Mouse (Mus musculus): Measurements from ENCODE around the gene Dpf3. TPM values are rescaled to one million over a fixed set of nuclear protein-coding genes. Genes with fewer than 3 reads are reported as not detected.

The Dpf3 gene
- total RNA-seq, 4 experiments from 2014 or later, result 16.7 to 21.1 (median 18.0) TPM

DNA sequence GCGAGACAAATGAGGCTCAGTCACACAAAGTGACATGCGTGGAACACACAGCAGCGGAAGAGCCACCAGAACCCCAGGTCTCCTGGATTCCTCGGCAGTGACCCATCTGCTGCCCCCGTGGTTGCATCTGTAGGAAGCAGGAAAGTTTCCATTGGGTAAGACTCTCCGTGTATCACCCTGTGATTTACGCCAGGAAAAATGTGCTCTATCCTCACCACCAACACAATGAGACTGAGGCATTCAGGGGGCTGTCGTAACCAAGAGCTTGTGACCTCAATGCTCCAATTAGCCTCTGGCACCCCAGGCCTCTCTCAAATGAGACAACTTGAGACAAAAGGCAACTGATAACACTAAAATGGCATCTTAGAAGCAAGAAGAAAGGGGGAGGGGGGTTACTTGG lies 192.5 kb downstream of the Dpf3 start:
- no peak for DNase-seq (ENCODE audit: low spot score)

DNA sequence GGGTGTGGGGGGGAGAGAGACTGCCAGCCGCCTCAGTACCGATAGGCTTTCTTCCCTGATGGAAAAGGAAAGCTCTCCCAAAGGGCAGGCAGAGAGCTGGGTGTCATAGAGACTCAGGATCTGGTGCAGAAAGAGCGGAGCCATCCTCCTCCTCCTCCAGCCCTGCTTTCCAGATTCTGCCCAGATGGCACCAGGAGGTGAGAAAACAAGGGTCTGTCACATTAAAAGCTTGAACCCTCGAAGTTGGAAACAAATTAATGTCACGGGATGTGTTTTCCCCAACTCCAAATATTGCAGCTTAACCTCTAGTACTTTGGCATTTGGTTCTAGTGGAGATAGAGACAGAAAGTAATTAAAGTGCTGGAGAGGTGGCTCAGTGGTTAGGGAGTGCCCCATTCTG lies 195.6 kb downstream of the Dpf3 start:
- DNase-seq (ENCODE audit: low spot score), result no peak

DNA sequence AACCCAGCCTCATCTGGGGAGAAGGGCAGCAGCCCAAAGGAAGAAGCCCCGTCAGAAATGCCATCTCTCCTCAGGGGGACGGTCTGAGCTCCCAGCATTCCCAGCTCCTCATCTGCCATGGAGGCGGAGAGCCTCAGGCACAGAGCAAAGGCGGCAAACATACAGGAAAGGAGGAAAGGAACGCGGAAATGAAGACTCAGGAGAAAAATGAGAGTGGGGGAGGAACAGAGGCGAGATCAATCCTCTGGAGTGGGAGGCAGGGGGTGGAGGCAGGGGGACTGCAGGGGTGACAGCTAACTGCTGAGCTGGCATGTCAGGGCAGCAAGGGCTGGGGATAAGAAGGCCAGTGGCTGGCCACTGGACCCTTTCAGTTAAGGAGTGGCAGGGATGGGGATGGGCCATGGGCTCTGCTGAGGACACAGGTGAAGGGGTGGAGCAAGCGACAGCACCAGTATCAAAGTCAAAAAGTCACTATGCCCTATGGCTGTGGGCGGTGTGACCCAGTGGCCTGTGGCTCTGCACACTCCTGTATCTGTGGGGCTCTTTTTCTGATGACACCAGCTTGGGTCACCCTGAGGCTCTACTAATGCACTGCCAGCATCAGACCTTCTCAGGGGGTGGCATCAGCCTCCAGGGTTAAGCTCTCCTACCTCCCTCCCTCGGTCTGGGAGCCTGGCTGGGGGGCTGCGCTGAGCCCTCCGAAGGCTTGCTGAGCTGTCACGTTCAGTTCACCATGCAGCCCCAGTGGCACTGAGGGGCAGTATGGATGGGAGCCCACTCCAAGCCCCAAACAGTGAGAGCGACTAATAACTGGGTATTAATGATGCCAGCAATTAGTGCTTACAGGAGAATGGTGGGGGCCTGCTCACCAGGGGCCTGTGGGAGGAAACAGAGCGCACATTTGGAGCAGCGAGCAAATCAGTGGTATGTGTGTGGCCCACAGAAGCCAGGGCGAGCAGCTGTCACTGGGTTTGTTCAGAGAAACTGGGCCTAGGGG lies 200.7 kb downstream of the Dpf3 start:
- DNase-seq (ENCODE audit: low spot score), result no peak

DNA sequence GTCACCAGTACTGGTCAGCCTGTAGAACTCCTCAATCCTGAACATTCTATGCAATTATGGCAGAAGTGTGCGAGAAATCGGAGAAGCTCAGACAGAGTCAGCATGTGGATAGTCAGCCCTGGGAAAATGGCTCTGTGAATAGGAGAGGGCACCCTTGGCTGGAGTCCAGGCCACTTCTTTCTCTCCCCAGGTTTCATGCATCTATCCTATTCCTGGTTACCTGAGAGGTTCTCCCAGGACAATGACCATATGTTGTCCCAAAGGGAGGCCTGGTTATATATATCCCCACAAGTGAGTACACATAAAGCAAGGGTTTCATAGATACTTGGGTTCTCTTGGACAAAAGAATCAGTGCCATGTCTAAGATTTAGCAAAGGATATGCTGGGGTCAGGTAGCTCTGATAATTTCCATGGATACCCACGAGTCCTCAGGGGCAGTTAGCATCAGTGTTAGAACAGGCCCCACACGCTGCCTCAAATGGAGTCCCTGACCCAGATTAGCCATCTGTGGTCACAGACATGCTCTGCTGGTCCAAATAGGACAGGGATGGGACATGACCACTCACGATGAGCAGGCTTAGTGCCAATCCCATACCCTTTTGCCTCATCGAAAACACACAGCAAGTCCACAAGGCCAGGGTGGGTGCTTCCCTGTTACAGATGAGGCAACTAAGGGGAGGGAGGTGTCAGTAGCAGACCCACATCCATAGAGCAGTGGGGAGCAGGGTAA lies 203.8 kb downstream of the Dpf3 start:
- no peak for DNase-seq (ENCODE audit: low spot score)

DNA sequence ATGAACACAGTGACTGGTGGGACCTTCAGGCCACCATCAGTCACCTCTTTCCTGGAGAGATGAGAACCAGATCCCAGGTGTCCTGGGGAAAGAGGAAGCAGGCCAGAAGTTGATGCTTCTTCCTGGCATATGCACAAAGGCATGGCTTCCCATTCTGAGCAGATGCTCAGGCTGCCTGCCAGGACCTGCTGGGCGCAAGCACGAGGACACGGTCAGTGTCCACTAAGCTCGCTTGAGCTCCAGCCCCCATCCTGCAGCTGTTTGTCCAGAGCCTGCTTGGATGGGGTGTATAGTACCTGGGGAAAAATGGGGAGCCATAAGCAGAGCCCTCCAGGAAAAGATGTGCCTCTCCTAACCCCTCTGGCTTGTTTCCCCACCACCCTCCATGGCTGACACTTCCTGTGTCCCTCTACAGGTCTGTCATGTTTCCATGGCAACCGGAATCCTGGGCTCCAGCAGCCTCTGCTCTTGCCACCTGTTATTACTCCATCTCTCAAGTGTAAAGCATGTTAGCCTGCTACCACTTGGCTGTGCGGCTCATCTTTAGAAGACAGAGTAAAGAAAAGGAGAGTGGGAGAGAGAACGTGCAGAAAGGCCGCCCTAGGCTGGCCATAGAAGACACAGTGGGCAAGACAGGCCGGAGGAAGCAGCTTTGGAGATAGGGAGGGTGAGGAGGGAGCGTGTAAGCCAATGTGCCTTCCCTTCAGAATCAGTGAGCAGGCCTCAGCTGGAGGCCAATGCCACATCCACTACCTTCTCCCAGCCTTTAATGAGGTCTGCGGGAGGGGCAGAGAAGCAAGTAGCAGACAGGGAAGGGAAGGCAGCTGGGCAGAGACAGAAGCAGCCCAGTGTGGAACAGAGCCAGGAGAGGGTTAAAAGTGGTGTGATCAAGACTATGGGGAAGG lies 209.7 kb downstream of the Dpf3 start:
- no peak for DNase-seq (ENCODE audit: low spot score)

DNA sequence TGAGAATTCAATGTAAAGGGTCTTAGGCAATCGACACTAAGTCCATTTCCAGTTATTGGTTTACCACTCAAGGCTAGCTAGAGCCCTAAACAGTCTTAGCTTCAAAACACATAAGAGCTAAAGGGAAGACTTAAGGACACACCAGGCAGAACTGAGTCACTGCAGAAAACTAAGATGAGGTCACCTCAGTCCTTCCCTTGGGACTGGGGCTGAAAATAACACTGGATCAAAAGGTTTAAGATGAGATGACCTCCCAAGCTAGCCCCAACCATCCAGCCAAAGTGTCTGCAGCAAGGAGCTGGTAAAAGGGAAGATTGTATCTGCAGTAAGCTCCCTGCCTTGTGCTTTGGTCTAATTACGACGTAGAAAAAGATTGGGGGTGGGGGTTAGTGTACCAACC lies 216.3 kb downstream of the Dpf3 start:
- DNase-seq (ENCODE audit: low spot score), result no peak

DNA sequence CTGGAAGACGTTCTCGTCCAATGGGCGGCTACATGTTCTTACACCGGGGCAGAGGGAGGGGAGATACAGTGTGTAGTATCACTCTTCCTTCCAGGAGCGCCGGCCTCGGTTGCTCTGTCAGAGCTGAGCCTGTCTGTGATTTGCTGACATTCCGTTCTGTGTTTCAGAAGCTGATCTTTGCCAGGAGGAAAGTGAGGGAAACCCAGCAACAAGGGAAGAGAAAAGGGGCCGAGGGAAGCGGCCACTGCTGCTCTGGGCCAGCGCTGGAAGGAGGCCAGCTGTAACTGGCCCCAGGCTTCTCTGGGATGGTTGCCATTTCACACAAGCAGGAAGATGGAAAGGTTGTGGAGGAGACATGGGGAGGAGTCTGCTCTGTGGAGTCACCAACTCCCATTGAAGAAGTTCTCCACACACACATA lies 219.0 kb downstream of the Dpf3 start:
- peak; percentile 63 for DNase-seq (ENCODE audit: low spot score)

DNA sequence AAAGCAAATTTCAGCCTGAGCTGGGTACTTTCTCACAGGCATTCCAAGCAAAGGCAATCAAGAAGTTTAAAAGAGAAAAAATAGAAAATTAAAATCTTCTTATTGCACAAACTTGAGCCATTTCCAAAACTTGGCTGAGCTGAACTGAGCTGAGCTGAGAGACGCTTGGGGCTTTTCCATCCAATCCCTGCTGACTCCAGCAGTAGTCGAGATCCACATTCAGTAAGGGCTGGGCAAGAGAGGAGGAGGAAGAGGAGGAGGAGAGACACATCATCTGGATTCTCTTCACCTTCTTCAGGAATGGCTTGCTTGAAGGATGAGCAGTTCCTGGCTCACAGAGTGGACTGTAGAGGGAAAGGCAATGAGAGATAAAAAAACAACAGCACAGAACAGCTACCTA lies 227.0 kb downstream of the Dpf3 start:
- no peak for DNase-seq (ENCODE audit: low spot score)

DNA sequence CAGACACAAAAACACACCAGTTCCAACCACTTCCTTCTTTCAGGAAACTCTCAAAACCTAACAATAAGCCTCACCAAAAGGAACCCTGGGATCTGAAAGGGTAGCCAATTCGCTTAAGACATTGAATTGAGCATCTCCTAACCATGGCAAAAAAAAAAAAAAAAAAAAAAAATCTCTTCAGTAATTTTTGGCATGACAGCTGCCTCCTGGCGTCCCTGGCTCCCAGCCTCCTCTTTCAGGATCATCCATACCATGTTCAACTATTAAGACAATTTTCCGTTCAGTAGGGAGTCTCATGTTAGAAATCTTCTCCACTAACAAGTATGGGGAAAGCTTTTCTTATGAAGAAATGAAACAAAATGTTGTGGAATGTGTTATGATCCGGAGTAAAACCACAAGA lies 233.1 kb downstream of the Dpf3 start:
- DNase-seq (ENCODE audit: low spot score), result no peak

DNA sequence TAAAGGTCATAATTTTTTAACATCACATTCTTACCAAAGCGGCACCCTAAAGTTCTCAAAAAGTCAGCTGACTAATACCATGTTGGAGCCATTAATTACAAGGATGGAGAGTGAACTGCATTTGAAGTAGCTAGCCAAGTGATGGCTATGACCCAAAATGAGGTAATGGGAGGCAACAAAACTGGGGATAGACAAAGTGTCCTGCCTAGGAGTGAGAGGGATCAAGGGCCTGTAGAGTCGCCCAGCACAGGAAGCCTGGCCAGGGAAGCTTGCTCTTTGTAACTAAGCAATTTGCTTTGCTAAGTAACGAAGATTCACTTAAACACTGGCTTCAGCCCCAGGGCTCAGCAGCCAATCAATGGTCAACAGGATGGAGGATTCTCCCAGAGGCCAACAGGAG lies 238.4 kb downstream of the Dpf3 start:
- no peak for DNase-seq (ENCODE audit: low spot score)

DNA sequence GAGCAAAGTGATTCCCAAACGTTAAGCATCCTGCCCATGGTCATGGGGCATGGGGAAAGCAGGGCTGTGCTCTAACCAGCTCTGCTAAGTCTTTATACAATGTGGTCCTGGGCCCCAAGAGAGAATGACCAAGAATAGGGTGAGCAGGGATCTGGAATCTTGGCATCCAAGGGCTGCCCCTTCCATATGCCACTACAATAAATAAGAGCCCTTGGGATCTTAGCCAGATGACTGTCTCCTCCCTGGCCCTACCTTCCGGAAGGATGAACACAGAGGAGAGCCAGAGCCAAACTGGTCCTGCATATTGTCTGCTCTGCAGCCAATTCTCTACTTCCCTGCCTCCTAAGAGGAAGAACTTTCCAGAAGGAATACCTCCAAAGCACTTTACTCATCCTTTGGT lies 238.9 kb downstream of the Dpf3 start:
- no peak for DNase-seq (ENCODE audit: low spot score)

DNA sequence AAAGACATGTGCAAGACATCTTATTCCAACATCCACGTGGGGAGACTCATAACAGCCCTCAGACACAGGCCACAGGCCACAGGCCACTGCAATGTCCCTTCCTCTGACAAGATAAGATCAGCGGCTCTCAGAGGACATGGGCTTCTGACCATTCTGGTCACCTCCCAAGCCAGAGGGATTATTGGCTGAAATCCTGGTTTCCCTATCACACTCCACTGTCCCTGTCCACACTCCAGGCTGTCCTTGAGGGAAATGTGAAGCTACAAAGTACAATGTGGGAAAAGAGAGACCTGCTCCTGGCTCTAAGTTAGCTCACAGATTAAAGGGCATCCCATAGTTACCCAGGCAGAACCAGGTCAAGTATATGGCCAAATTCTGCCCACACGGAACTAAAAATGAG lies 239.8 kb downstream of the Dpf3 start:
- DNase-seq (ENCODE audit: low spot score), result peak; percentile 48

DNA sequence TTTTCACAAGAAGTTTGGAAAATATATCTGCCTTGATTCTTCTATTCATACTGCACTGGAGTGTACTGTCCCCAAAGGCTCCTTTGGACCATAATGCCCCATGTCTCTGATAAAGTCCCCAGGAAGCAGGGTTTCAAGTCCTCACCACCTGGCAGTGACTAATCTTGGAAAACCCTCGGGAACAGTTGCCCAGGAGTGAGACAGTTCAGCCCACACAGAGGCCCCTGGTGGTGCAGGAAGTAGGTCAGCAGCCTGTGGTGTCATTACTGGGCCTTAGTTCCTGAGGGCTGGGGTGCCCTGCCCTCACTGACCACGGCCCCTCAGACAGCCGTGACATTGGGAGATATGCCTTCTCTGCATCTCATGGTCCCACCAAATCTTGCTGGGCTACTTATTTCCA lies 246.5 kb downstream of the Dpf3 start:
- no peak for DNase-seq (ENCODE audit: low spot score)

DNA sequence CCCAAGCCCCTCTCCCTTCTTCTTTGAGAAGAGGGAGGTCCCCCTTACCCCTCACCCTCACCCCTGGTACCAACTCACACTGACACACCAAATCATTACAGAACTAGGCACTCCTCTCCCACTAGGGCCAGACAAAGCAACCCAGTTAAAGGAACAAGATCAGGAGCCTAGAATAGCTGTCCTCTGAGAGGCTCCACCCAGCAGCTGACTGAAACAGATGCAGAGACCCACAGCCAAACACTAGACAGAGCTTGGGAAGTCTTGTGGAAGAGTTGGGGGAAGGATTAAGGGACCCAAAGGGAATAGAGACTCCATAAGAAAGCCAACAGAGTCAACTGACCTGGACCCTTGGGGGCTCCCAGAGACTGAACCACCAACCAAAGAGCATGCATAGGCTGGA lies 246.9 kb downstream of the Dpf3 start:
- DNase-seq (ENCODE audit: low spot score), result peak; percentile 35

DNA sequence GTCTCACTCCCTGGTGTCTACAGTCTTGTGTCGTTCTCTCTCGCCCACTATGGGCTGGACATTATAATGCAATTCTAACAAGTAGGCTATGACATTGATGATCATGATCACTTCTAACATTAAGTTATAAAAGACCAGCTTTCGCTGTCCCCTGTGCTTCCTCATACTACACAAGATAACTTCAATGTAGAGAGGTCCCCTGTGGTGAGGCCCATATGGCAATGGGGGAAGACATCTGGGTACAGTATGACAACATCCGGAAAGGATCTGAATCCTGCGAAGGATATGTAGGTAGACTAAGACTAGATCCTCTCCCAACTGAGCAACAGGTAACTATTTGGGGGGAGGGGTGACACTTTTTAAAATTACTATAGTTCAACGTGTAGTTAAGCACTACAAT lies 251.7 kb downstream of the Dpf3 start:
- no peak for DNase-seq (ENCODE audit: low spot score)

DNA sequence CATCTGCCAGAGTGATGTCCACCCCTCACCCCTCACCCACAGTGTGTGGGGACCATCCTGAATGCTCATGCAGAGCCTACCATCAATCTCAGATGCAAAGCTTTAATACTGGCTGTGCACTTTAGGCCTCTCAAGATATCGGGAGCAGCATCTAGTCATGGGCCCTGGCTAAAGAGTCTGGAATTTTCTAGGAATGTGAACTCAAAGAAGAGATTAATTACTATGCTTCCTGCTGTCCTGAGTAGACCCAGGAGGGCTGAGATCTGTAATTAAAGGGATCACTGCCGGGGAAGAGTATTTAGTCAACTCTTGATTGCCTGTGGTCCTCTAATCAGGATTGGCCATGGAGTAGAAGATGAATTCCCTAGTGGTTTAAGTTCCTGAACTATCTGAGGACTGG lies 252.5 kb downstream of the Dpf3 start:
- no peak for DNase-seq (ENCODE audit: low spot score)

DNA sequence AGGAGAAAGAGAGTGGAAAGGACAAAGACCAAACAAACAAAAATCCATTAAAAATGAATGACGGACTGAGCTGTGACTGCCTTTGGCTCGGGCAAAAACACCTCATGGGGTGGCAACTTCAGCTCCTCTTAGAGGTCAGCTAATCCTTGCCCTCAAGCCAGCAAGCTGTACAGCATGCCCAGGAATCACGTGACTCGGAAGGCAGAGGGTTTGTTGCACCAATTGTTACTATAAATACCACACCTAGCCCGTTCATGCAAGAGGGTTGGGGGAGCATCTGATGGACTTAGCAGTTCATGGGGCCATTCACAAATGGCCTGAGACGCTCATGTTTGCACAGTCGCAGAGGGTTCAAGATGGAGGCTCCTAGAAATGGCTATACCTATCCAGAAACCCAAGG lies 253.9 kb downstream of the Dpf3 start:
- peak; percentile 48 for DNase-seq (ENCODE audit: low spot score)

DNA sequence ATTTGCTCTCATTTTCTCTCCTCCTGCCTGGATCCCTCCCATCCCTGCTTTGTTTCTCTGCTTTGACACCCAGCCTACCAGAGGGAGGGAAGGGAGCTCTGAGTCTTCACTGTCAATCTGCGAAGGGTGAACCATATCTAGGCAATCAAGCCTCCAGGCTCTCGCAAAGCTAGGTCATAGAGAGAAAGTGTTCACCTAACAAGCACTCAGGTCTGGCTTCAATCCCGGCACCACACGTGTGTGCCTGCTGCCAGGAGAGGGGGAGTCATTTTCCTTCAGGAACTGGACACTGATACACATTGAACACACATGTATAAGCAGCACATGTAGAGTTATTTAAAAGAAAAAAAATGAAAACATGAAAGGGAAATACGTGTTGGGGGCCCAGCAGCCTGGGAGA lies 254.6 kb downstream of the Dpf3 start:
- no peak for DNase-seq (ENCODE audit: low spot score)

DNA sequence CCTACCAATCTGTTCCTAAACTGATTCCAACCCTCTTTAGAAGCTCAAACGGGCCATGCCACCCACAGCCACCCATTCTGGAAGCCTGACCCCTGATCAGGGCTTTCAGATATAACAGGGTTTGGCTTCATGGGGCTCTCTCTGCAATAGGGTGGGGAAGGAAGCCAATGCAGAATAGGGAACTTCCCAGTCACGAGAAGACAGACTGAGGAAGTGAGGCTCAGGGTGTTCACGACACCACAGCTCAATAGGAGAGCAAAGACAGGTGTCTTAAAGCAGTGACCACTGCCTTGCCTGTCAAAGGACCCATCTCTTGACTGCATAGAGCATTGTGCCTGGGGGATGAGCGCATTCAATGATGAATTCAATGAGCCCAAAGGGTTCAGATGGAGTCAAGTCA lies 256.3 kb downstream of the Dpf3 start:
- DNase-seq (ENCODE audit: low spot score), result no peak

DNA sequence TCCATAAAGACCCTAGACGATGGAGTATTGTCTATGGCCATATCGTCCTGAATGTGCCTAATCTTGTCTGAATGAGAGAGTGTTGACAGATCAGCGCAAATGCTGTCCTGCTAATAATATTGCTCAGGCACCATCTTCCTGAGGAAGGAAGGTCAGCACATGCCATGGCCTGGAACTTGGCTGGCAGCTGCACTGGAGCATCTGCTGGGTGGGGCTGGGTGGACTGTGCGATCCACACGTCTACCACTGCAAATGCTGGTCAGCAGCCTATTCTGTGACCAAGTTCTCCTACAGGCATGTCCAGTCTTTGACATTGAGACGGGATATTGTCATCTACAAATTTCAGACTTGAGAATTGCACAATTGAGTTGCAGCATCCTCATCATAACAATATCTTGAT lies 257.8 kb downstream of the Dpf3 start:
- no peak for DNase-seq (ENCODE audit: low spot score)

DNA sequence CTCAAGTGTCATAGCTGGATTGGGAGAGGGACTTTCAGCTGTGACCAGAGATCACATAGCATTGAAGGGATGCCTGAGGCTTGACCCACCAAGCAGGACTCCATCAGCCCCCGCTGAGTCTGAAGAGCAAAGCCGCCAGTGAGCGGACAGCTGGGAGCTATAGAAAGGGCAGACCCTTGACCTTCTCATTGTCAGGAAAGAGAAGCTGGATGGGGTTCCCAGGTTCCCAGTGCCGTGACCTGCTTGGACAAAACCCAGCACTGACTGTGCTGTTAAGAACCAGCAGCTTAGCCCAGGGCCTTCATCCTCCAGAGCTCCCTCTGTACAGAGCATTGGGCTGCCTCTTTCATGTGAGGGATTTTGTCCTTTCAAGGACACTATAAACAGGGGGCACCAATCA lies 260.5 kb downstream of the Dpf3 start:
- DNase-seq (ENCODE audit: low spot score), result no peak

DNA sequence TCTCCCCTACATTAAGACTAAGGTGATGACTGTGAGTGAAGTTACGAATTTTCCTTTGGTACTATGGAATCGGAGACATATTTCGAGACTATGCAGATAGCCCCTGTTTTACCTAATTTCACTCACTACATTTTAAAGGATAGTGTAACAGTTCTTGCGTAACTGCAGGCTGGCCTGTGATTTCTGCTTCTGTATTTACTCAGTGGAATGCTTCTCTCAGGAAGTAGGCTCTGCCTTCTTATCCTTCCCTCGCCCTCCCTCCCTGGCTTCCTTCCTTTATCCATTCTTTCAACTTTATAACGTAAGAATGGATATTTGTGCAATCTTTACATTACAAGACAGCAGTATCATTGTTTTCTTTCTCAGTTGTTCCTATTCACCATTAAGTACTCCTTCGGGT lies 266.6 kb downstream of the Dpf3 start:
- DNase-seq (ENCODE audit: low spot score), result no peak
